Mouse (Mus musculus) adrenal gland, postnatal 36 days (tissue): ENCODE results near the gene Zkscan4. TPM values are rescaled to one million over a fixed set of nuclear protein-coding genes. Genes with fewer than 3 reads are reported as not detected.

ENCODE experiments used
- DNase-seq, 2 experiments: peaks; one replicate each; pipeline ENCODE4 v3.0.0; 2021; ENCODE audit warnings: mixed read lengths in 1 of 2
- microRNA-seq: library from miRNA; unstranded; fragments of <30 nt; microRNA quantifications from one replicate; pipeline ENCODE4 v1.2.0, GENCODE M21; 2021
- total RNA-seq, 2 experiments: library from RNA; stranded (reverse); gene quantifications; 2 replicates each; pipeline ENCODE4 v1.2.3; 2021

Gene Zkscan4
- total RNA-seq, 2 experiments from 2014 or later, result 2.1 to 2.6 TPM

- peak; percentile 87 to 92 for DNase-seq
These were observed 27.5 kb downstream of the Zkscan4 start for GRCm38 (mm10) chr13:21506221-21506649.

GRCm38 (mm10) chr13:21530136-21530535, 51.4 kb downstream of the Zkscan4 start:
- DNase-seq, result no peak

- DNase-seq, result peak; percentile 90 to 92
These were observed 52.1 kb downstream of the Zkscan4 start, which contains the start of gene Zkscan8 for GRCm38 (mm10) chr13:21530781-21531201. Gene Zkscan8, minus strand, starts transcription at chr13:21531120.

Small RNA genes within 50 kb of the gene (microRNA-seq; reads per million reads assigned to microRNA genes)
- not detected for gene Mir1896

Other genes with a start within 250 kb of the Zkscan4 start
- not detected for gene Gpx5, start 186.2 kb upstream of the Zkscan4 start, total RNA-seq
- not detected for gene Gpx6, start 166.8 kb upstream of the Zkscan4 start, total RNA-seq
- not detected for gene Olfr1367, start 132.0 kb upstream of the Zkscan4 start, total RNA-seq
- gene Zscan12, start 116.1 kb upstream of the Zkscan4 start, total RNA-seq, result 10 to 100 TPM in 1 of 2 experiments, 1 to 10 TPM in 1; 8.5 to 10.6 TPM
- gene Zkscan3, start 76.2 kb upstream of the Zkscan4 start, total RNA-seq, result 10 to 100 TPM; 55.6 to 64.5 TPM
- gene Pgbd1, start 37.8 kb upstream of the Zkscan4 start, total RNA-seq, result under 1 TPM; 0.79 to 0.89 TPM
- 10 to 100 TPM; 34.5 to 39.7 TPM for gene Zscan26, start 25.2 kb upstream of the Zkscan4 start, total RNA-seq
- 1 to 10 TPM in 1 of 2 experiments, under 1 TPM in 1; 0.96 to 1.4 TPM for gene Nkapl, start 10.4 kb upstream of the Zkscan4 start, total RNA-seq
- not detected for gene Gm10065, start 534 bp downstream of the Zkscan4 start, total RNA-seq
- 10 to 100 TPM; 11.0 to 12.8 TPM for gene AK157302, start 16.3 kb downstream of the Zkscan4 start, total RNA-seq
- gene Gm11273, start 22.5 kb downstream of the Zkscan4 start, total RNA-seq, result 10 to 100 TPM; 89.0 to 99.3 TPM
- gene Zkscan8, start 52.2 kb downstream of the Zkscan4 start, total RNA-seq, result 10 to 100 TPM; 16.9 to 19.2 TPM
- not detected for gene Olfr1366, start 63.9 kb downstream of the Zkscan4 start, total RNA-seq
- gene Olfr1535, start 81.0 kb downstream of the Zkscan4 start, total RNA-seq, result not detected
- not detected for gene Olfr1364, start 102.9 kb downstream of the Zkscan4 start, total RNA-seq
- gene Olfr1362, start 135.1 kb downstream of the Zkscan4 start, total RNA-seq, result not detected
- not detected for gene Olfr11, start 163.6 kb downstream of the Zkscan4 start, total RNA-seq
- not detected for gene Olfr1361, start 184.5 kb downstream of the Zkscan4 start, total RNA-seq
- not detected for gene Olfr1360, start 198.5 kb downstream of the Zkscan4 start, total RNA-seq
- gene Olfr1359, start 219.2 kb downstream of the Zkscan4 start, total RNA-seq, result not detected
- gene Hist1h2bl, start 237.2 kb downstream of the Zkscan4 start, total RNA-seq, result 10 to 100 TPM; 60.4 to 64.6 TPM
- 10 to 100 TPM in 1 of 2 experiments, 1 to 10 TPM in 1; 7.6 to 50.2 TPM for gene Hist1h2ai, start 237.5 kb downstream of the Zkscan4 start, total RNA-seq
- 10 to 100 TPM; 68.3 to 81.7 TPM for gene Hist1h3h, start 238.8 kb downstream of the Zkscan4 start, total RNA-seq
- gene Hist1h2bm, start 243.1 kb downstream of the Zkscan4 start, total RNA-seq, result 10 to 100 TPM; 17.4 to 18.8 TPM